1 mouse cellular context compared by ENCODE assay signal in the genomic region with DNA sequence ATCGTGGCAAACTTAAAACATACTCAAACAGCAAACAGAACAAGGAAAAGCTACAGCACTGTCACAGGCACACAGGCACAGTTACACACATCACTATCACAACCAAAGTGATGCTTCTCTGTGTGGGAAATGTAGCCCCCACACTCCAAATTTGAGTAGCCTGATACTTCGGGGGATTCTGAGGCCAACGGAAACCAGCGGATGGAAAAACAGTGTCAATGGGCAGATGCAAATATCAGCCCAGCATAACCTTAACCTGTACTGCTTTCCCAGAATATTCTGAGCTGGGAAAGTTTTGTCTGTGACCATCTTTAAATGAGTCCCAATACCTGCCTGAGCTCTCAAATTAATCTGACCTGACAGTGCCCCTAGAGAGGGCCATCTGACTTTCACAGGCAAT.
TF ChIP-seq lines count a peak whose summit lies in the region.

No protein-coding gene starts in this region.

TF ChIP-seq in CH12.LX, 34 proteins besides CTCF, POLR2A, EP300 and RAD21 (continued from another document):
- TF ChIP-seq NRF1 (IDR thresholded peaks at IDR 0.05; ENCODE audit: low read depth, low read length) (no peak), PAX5 (IDR thresholded peaks at IDR 0.05; ENCODE audit: low read length) (no peak)
